Mouse (Mus musculus): ENCODE data around the gene Manf. TPM values are rescaled to one million over a fixed set of nuclear protein-coding genes. Genes with fewer than 3 reads are reported as not detected.
A peak's percentile ranks its signal among the peaks of the same experiment; 100 is the strongest.

Gene Manf
- 180 and 185 TPM in 2 replicates for polyA plus RNA-seq (2015; fragmentation: Nextera tagmentation; extraction: Ambion mirVana)

GRCm38 (mm10) chr9:106891829-106892551 is at the start of gene Manf:
Gene Manf (minus strand): TSS chr9:106891979.
- Histone ChIP-seq H3K36me3 (peaks cover 22% of the 10 kb centered on the region), H3K27ac (replicated peaks) (peak within 1 kb of the TSS; percentile 92), H3K27me3 (no peaks in the 10 kb centered on the region), H3K9ac (peak within 1 kb of the TSS; percentile 93), H3K4me3 (peak within 1 kb of the TSS; percentile 95), H3K4me1 (replicated peaks) (peaks cover 45% of the 10 kb centered on the region), H3K9me3 (no peaks in the 10 kb centered on the region), H3K4me2 (peak within 1 kb of the TSS; percentile 73)
- ATAC-seq (ENCODE audit: low FRiP score, low read depth), result peak; percentile 99
- under 1% methylated on average over 59 of the region's 59 CpGs for WGBS

DNA sequence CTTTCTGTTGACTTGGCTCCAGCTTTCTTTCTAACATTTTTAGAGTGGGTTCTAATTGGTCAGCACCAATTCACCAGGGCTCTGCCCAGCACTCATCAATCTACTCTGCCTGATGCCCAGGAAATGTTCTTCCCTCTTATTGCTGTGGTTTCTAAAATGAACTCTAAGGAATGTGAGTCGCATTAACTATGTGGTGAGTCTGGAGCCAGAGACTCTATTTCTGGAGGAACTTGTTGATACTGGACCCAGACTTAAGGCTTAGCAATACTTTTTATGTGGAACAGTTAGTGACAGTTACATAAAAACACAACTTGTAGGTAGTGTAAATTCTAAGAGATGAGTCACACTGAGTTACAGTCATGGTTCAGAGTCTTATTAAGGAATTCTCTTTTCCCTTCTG is 43.2 kb upstream of the Manf start:
- WGBS, result 98% methylated on average over 1 of the region's 1 CpGs
- Histone ChIP-seq H3K27ac (replicated peaks) (no peak overlapping the region), H3K36me3 (peaks cover 72% of the 10 kb centered on the region), H3K9ac (no peak overlapping the region), H3K27me3 (no peaks in the 10 kb centered on the region), H3K4me3 (no peak overlapping the region), H3K4me2 (no peak overlapping the region), H3K4me1 (replicated peaks) (no peaks in the 10 kb centered on the region), H3K9me3 (no peaks in the 10 kb centered on the region)
- ATAC-seq (ENCODE audit: low FRiP score, low read depth), result no peak

DNA sequence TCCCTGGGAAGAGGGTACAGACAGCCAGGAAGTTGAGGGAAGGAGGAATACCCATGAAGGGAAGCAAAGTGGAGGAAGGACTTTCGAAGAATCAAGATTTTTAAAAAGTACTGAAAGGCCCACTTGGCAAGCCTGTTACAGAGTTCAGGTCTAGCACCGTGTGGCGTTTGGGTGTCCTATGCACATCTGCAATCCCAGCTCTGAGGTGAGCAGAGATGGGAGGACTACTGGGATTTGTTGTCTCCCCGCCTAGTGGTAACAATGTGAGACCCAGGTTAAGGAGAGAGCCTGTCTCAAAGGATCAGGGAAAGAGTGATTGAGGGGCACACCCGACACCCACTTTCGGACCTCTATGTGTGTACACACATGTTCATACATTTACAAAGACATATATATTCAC is 23.1 kb upstream of the Manf start:
- ATAC-seq (ENCODE audit: low FRiP score, low read depth), result no peak

DNA sequence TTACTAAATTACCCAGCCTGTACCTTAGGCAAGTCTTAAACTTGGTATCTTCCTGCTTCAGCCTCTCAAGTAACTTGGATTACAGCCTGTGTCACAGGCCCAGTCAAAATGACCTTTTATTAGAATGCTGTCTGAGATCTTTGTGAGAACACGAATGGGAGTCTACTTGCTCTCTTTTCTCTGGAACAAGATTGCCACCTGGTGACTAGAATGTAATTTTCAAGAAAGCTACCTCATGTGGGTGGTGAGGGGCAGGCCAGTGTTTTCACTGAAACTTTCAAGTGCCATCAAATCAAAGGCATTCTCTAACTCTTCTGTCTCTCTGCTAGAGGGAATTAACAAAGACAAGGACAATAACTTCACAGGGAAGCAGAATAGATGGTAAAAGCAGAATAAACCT is 22.0 kb upstream of the Manf start:
- WGBS, result 11% methylated on average over 1 of the region's 1 CpGs
- peaks cover 40% of the 10 kb centered on the region for H3K36me3 ChIP-seq
- H3K27ac ChIP-seq (replicated peaks), result no peak overlapping the region
- no peaks in the 10 kb centered on the region for H3K27me3 ChIP-seq
- ATAC-seq (ENCODE audit: low FRiP score, low read depth), result no peak
- no peak overlapping the region for H3K9ac ChIP-seq
- H3K4me2 ChIP-seq, result no peak overlapping the region
- no peaks in the 10 kb centered on the region for H3K9me3 ChIP-seq
- H3K4me3 ChIP-seq, result no peak overlapping the region
- no peaks in the 10 kb centered on the region for H3K4me1 ChIP-seq (replicated peaks)

More for the DNA sequence above, 23.1 kb upstream of the Manf start:
- peaks cover 35% of the 10 kb centered on the region for H3K36me3 ChIP-seq
- H3K4me1 ChIP-seq (replicated peaks), result no peaks in the 10 kb centered on the region
- H3K27me3 ChIP-seq, result no peaks in the 10 kb centered on the region
- H3K27ac ChIP-seq (replicated peaks), result no peak overlapping the region
- H3K9ac ChIP-seq, result no peak overlapping the region
- no peak overlapping the region for H3K4me2 ChIP-seq
- no peaks in the 10 kb centered on the region for H3K9me3 ChIP-seq
- 89% methylated on average over 6 of the region's 6 CpGs for WGBS
- H3K4me3 ChIP-seq, result no peak overlapping the region

DNA sequence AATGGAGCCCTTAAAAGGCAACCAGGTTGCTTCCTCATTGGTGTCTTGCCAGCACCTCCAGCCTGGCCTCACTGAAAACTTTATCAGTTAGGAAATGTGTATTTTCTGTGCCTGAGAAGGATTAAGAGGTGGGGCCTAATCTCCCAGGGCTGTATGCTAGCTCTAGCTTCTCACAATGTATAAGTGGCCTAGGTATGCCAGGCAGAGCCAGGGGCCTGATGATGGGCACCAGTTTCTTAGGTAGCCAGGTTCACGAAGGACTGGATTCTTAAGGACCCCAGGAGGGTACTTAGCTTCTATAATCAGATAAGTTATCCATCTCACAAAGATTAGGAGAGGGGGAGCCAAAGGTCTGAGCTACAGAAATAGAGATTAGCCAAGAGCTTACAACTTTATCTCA is 19.8 kb upstream of the Manf start:
- no peaks in the 10 kb centered on the region for H3K4me1 ChIP-seq (replicated peaks)
- H3K9me3 ChIP-seq, result no peaks in the 10 kb centered on the region
- no peak for ATAC-seq (ENCODE audit: low FRiP score, low read depth)
- H3K27me3 ChIP-seq, result no peaks in the 10 kb centered on the region
- WGBS, result 91% methylated on average over 1 of the region's 1 CpGs
- no peak overlapping the region for H3K4me3 ChIP-seq
- H3K9ac ChIP-seq, result no peak overlapping the region
- peaks cover 55% of the 10 kb centered on the region for H3K36me3 ChIP-seq
- H3K4me2 ChIP-seq, result no peak overlapping the region
- H3K27ac ChIP-seq (replicated peaks), result no peak overlapping the region

DNA sequence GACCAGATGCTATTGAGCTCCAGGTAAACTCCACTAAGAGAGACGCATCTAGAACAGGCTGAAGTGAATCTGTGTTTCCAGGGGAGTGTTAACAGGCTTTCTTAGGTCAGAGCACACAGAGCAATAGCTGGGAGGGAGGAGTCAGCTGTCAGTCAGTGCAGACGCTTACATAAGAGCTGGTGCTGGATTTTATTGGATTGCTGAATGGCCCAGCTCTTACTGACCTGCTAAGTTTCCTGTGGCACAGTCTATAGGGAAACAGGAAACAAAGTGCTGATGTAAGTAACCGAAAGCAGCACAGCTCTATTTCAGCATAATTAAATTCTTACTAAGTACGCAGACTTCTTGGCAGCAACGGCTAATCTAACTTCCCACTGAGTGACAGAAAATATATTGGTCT is 16.9 kb upstream of the Manf start:
- peaks cover 53% of the 10 kb centered on the region for H3K36me3 ChIP-seq
- no peak overlapping the region for H3K4me3 ChIP-seq
- H3K9ac ChIP-seq, result no peak overlapping the region
- no peak for ATAC-seq (ENCODE audit: low FRiP score, low read depth)
- H3K27ac ChIP-seq (replicated peaks), result no peak overlapping the region
- no peaks in the 10 kb centered on the region for H3K9me3 ChIP-seq
- no peaks in the 10 kb centered on the region for H3K27me3 ChIP-seq
- no peak overlapping the region for H3K4me2 ChIP-seq
- 62% methylated on average over 5 of the region's 5 CpGs for WGBS
- no peaks in the 10 kb centered on the region for H3K4me1 ChIP-seq (replicated peaks)

DNA sequence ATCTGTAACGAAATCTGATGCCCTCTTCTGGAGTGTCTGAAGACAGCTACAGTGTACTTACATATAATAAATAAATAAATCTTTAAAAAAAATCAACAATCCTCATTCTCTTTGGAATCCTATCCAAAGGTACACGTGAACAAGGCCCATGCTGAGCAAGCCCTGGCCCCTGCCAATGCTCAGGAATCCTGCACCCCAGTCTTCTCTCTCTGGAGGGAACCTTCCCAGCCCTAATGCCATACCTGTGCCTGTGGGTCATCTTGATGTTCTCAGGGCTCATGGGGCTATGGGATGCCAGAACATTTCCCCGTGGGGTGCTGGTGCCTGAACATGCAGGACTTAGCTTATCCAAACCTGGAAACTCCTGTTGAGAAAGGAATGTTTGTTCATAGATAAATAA is 16.4 kb upstream of the Manf start:
- H3K4me3 ChIP-seq, result no peak overlapping the region
- H3K9me3 ChIP-seq, result no peaks in the 10 kb centered on the region
- H3K9ac ChIP-seq, result no peak overlapping the region
- WGBS, result 84% methylated on average over 3 of the region's 3 CpGs
- no peaks in the 10 kb centered on the region for H3K27me3 ChIP-seq
- H3K27ac ChIP-seq (replicated peaks), result no peak overlapping the region
- no peak overlapping the region for H3K4me2 ChIP-seq
- H3K36me3 ChIP-seq, result peaks cover 54% of the 10 kb centered on the region
- ATAC-seq (ENCODE audit: low FRiP score, low read depth), result no peak
- no peaks in the 10 kb centered on the region for H3K4me1 ChIP-seq (replicated peaks)

DNA sequence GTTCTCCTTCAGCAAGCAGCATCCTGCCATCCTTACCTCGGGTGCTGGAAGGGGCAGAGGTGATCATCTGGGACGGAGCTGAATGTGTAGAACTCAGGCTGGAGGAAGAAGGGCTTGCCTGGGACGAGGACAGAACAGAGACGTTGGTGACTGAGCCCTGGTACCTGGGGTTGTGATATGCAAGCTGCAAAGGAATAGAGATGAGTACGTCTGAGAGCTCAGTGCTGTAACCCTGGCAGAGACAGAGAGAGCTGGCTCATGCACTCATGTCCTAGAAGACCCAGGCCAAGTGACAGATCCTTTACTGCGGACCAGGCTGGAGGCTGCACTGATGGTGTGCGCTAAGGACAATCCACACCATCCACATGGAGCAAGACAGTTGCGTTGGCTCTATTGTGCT is 14.8 kb upstream of the Manf start:
- Histone ChIP-seq H3K27ac (replicated peaks) (no peak overlapping the region), H3K27me3 (no peaks in the 10 kb centered on the region), H3K4me2 (no peak overlapping the region), H3K4me1 (replicated peaks) (no peaks in the 10 kb centered on the region), H3K9me3 (no peaks in the 10 kb centered on the region), H3K4me3 (no peak overlapping the region), H3K36me3 (peaks cover 47% of the 10 kb centered on the region), H3K9ac (no peak overlapping the region; the same call in 1 of the 2 replicates)
- no peak for ATAC-seq (ENCODE audit: low FRiP score, low read depth)
- WGBS, result 93% methylated on average over 8 of the region's 8 CpGs

DNA sequence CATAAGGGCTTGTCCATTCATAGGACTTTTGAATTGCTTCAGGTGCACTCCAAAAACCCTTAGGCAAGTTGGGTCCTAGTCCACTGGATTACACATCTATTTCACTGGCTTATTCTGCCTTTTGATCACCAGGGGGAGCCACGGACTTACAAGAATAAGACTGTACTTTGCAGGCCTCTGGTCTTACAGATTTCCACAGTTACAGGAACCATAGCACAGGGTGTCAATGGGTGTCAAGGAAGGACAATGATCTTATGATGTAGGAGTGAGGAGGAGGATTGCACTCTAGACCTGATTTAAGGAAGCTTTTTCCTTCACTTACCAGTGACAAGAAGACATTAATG is 12.0 kb upstream of the Manf start:
- Histone ChIP-seq H3K4me1 (replicated peaks) (no peaks in the 10 kb centered on the region), H3K9ac (no peak overlapping the region), H3K4me3 (no peak overlapping the region), H3K4me2 (no peak overlapping the region), H3K9me3 (no peaks in the 10 kb centered on the region), H3K27me3 (no peaks in the 10 kb centered on the region), H3K36me3 (peaks cover 57% of the 10 kb centered on the region), H3K27ac (replicated peaks) (no peak overlapping the region)
- 24% methylated on average over 1 of the region's 1 CpGs for WGBS
- ATAC-seq (ENCODE audit: low FRiP score, low read depth), result no peak

- Histone ChIP-seq H3K4me1 (replicated peaks) (no peaks in the 10 kb centered on the region), H3K36me3 (peaks cover 57% of the 10 kb centered on the region), H3K9ac (no peak overlapping the region), H3K27ac (replicated peaks) (no peak overlapping the region), H3K4me3 (no peak overlapping the region), H3K4me2 (no peak overlapping the region), H3K27me3 (no peaks in the 10 kb centered on the region), H3K9me3 (no peaks in the 10 kb centered on the region)
- 86% methylated on average over 4 of the region's 4 CpGs for WGBS
- no peak for ATAC-seq (ENCODE audit: low FRiP score, low read depth)
These were observed 11.5 kb upstream of the Manf start for GRCm38 (mm10) chr9:106903099-106903790.

- H3K4me1 ChIP-seq (replicated peaks), result no peaks in the 10 kb centered on the region
- H3K4me2 ChIP-seq, result no peak overlapping the region
- H3K9ac ChIP-seq, result no peak overlapping the region
- 87% methylated on average over 7 of the region's 7 CpGs for WGBS
- ATAC-seq (ENCODE audit: low FRiP score, low read depth), result no peak
- H3K4me3 ChIP-seq, result no peak overlapping the region
- H3K27ac ChIP-seq (replicated peaks), result no peak overlapping the region
- H3K9me3 ChIP-seq, result no peaks in the 10 kb centered on the region
- no peaks in the 10 kb centered on the region for H3K27me3 ChIP-seq
- peaks cover 44% of the 10 kb centered on the region for H3K36me3 ChIP-seq
These were observed 9.8 kb upstream of the Manf start for GRCm38 (mm10) chr9:106901596-106901995.

- Histone ChIP-seq H3K9me3 (no peaks in the 10 kb centered on the region), H3K4me2 (no peak overlapping the region), H3K9ac (no peak overlapping the region), H3K36me3 (peaks cover 43% of the 10 kb centered on the region), H3K27ac (replicated peaks) (no peak overlapping the region), H3K4me1 (replicated peaks) (no peaks in the 10 kb centered on the region), H3K4me3 (no peak overlapping the region), H3K27me3 (no peaks in the 10 kb centered on the region)
- ATAC-seq (ENCODE audit: low FRiP score, low read depth), result no peak
- WGBS, result 100% methylated on average over 1 of the region's 1 CpGs
These were observed 7.1 kb upstream of the Manf start for GRCm38 (mm10) chr9:106898901-106899300.

All from hindbrain, embryonic 15.5 days (tissue).